Mouse (Mus musculus): ENCODE measurements at regions not wholly inside any gene's neighbourhood (a gene's known extent, or its start where the extent isn't known, plus 50 kb on each side); places are given as distances from the start of the nearest gene placed in this dataset.

DNA sequence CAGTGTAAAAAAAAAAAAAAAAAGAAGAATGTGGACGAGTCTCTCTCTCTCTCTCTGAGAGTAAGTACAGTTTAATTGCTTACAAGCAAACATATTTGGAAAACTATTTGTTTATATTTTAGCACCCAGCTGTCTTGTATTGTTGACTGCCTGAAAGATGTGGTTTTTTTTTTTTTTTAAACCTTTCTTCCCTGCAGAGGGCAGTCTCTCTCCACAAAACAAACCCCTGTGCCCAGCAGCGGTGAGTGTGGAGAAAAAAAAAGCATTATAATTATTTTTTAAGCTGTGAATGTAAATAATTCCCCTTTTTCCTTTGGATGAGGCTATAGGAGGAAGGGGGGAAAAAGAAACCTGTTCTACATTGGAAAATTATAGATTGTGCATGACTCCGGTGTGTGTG is 126.7 kb upstream of the Zfhx3 start:
- no peak for TF ChIP-seq POLR2A (IDR thresholded peaks at IDR 0.05; ENCODE audit: extremely low read depth, insufficient read depth, low read length)
- no peak for TF ChIP-seq CTCF (IDR thresholded peaks at IDR 0.05; ENCODE audit: low read depth, low read length)
